Comparison of ENCODE assay signal across 20 mouse cellular contexts in genomic region chr3:63417758-63418157, GRCm38 (mm10).
DNase-seq lines count a peak whose midpoint lies in the region; ATAC-seq and TF ChIP-seq lines count a peak whose summit lies in the region.
"Had no signal": no experiment of that assay in that cellular context is flagged by ENCODE, and none has a peak within 500 bp of the region (broad histone marks: within the 10 kb centered on the region; RNA-seq: fewer than 3 reads in every experiment).

No protein-coding gene starts in this region.

- peak; percentile 91 for DNase-seq in heart, adult 11 months
- DNase-seq in heart, embryonic 10.5 days (ENCODE audit: low spot score) = no peak
- DNase-seq in kidney, adult 8-10 months = peak; percentile 11 to 21
- no peak for DNase-seq in kidney, postnatal 4 days
- peak; percentile 6 for DNase-seq in brain, embryonic 14.5 days (ENCODE audit: low read depth)
- DNase-seq in heart, postnatal 4 days = peak; percentile 13
- DNase-seq: cerebellum, adult 9-11 months; gastrocnemius, postnatal 25 days; liver, embryonic 13.5 days; lung, adult 2 months; lung, postnatal 14 days; thymus, postnatal 25 days had no signal

- H3K4me2 ChIP-seq in forebrain, embryonic 13.5 days = no peak overlapping the region
- H3K4me2 ChIP-seq: limb, embryonic 12.5 days; liver, embryonic 13.5 days; midbrain, embryonic 12.5 days; stomach, embryonic 15.5 days had no signal

- H3K4me1 ChIP-seq in heart, embryonic 10.5 days = no peaks in the 10 kb centered on the region
- no peaks in the 10 kb centered on the region for H3K4me1 ChIP-seq in forebrain, embryonic 13.5 days
- H3K4me1 ChIP-seq: liver, embryonic 13.5 days; midbrain, embryonic 12.5 days had no signal

- no peaks in the 10 kb centered on the region for H3K9me3 ChIP-seq in heart, embryonic 10.5 days
- no peaks in the 10 kb centered on the region for H3K9me3 ChIP-seq in forebrain, embryonic 13.5 days (replicated peaks)
- H3K9me3 ChIP-seq: embryonic facial prominence, embryonic 10.5 days; limb, embryonic 12.5 days; liver, embryonic 13.5 days; midbrain, embryonic 12.5 days; stomach, embryonic 15.5 days had no signal

- H3K36me3 ChIP-seq in heart, embryonic 10.5 days = no peaks in the 10 kb centered on the region
- H3K36me3 ChIP-seq in forebrain, embryonic 13.5 days (ENCODE audit: poor library complexity, severe bottlenecking) = no peaks in the 10 kb centered on the region
- H3K36me3 ChIP-seq: embryonic facial prominence, embryonic 10.5 days; limb, embryonic 12.5 days; liver, embryonic 13.5 days; midbrain, embryonic 12.5 days; stomach, embryonic 15.5 days had no signal

- H3K9ac ChIP-seq in forebrain, embryonic 13.5 days = no peak overlapping the region
- H3K9ac ChIP-seq: limb, embryonic 12.5 days; liver, embryonic 13.5 days; midbrain, embryonic 12.5 days; stomach, embryonic 15.5 days had no signal

- no peak for ATAC-seq in forebrain, embryonic 13.5 days
- ATAC-seq: intestine, postnatal 0 days; Patski had no signal

- H3K4me3 ChIP-seq in heart, embryonic 10.5 days = no peak overlapping the region
- no peak overlapping the region for H3K4me3 ChIP-seq in forebrain, embryonic 13.5 days
- H3K4me3 ChIP-seq: embryonic facial prominence, embryonic 10.5 days; layer of hippocampus, adult 2 months; limb, embryonic 12.5 days; liver, embryonic 13.5 days; midbrain, embryonic 12.5 days; stomach, embryonic 15.5 days had no signal

- H3K27ac ChIP-seq in heart, embryonic 10.5 days = no peak overlapping the region
- no peak overlapping the region for H3K27ac ChIP-seq in forebrain, embryonic 13.5 days
- H3K27ac ChIP-seq: embryonic facial prominence, embryonic 10.5 days; layer of hippocampus, adult 2 months; limb, embryonic 12.5 days; liver, embryonic 13.5 days; midbrain, embryonic 12.5 days; stomach, embryonic 15.5 days had no signal

- H3K27me3 ChIP-seq in heart, embryonic 10.5 days (ENCODE audit: insufficient read depth, poor library complexity, severe bottlenecking) = no peaks in the 10 kb centered on the region
- H3K27me3 ChIP-seq in forebrain, embryonic 13.5 days = no peaks in the 10 kb centered on the region
- H3K27me3 ChIP-seq: limb, embryonic 12.5 days; liver, embryonic 13.5 days; midbrain, embryonic 12.5 days; Patski; stomach, embryonic 15.5 days had no signal

- TF ChIP-seq CTCF in brain, embryonic 14.5 days (IDR thresholded peaks at IDR 0.05; ENCODE audit: borderline replicate concordance, extremely low read depth, insufficient read depth, insufficient read length) = no peak

- TF ChIP-seq POLR2A in brain, embryonic 14.5 days (IDR thresholded peaks at IDR 0.05; ENCODE audit: borderline replicate concordance, extremely low read depth, insufficient read depth, insufficient read length, poor library complexity, severe bottlenecking) = no peak

Comparison
In these comparisons a context has a peak if more than half of its experiments do, and no peak if none do; other contexts are left out.
1. DNase-seq: peak in heart, adult 11 months (single experiment), kidney, adult 8-10 months (2 of 2), brain, embryonic 14.5 days (single experiment) and heart, postnatal 4 days (single experiment); none in heart, embryonic 10.5 days (single experiment) and kidney, postnatal 4 days (0 of 2).